Mouse (Mus musculus) adipocyte (in vitro differentiated cells): ENCODE results near the gene Bcar3.

Experiments used
- DNase-seq: peaks from one replicate; pipeline ENCODE4 v3.0.0-alpha.2; 2016; ENCODE audit warnings: low spot score

Gene Bcar3

DNA sequence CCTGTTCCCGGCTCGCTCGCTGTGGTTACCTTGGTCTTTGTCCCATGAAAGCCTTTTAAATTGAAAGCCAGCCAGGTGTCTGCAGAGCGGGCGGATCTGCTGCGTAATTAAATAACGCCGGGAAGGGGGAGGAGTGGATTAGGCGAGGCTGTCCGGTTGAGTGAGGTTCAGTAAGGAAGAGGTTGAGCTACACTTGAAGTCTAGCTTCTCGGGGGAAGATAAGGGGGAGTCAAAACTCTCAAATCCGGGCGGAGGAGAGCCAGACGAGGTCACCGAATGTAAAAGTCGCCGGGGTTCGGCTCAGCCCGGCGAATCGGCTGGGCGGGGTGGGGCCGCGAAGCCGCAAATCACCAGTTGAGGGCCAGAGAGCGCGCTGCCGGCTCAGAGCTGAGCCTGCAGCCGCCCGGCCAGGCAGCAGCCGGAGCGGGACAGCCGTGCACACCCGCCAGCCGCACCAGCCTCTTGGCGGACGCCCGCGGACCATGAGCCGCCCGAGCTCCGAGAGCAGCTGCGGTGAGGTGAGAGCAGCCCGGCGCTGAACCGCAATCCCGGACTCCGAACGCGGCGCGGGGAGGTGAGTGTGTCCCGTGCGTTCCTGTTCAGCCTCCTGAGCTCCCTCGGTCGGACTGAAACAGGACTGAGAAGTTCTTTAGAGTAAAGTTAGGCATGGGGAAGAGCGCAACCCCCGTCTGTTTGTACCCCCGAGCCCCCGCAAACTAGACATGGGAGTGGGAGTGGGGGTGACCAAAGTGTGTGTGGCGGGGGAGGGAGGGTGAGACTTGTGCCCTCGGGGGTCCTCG lies 125.9 kb downstream of the Bcar3 start:
- peak; percentile 91 for DNase-seq

DNA sequence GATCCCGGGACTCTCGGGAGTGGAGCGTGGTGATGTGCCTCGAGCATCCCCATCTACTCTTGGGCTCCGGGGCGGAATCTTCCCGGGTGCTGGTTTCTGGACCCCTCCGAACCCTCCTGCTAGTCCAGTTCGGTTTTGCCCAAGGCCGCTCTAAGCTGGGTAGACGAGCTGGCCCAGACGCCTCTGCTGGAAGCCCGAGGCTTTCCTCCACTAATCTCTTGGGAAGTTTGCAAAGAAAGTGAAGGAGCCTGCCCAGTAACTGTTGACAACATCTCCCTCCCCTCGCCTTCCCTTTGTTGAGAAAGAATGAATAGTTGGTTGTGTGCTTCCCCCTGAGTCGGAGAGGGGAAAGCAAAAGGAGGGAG lies 126.5 kb downstream of the Bcar3 start:
- peak; percentile 75 for DNase-seq

DNA sequence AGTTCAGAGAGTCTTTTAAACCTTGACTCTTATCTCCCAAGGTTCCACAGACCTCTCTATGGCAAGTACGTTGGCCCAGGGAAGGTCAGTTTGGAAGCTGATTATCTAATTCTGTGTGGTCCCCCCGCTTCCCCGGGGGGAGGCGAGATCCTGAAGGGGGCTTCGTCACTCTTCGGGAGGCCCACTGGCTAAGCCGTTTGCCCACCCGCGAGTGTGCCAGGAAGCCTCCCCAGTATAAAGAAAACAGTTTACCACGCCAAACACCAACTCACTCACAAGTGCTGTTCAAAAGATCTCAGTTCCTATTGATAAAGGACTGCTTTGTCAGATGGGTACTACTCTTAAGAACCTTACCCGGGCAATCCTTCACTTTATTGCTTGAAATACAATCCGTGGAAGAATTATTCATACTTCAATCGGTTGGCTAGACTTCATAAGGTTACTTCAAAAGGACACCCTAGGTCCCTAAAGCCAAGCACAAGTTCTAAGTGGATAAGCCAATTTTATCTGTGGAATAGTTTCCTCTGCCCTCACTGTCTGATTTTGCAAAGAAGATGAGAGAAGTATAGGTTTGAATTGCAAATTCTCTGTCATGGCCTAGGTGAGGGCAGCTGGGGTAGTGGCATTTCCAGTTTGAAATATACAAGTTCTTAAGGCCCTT lies 127.2 kb downstream of the Bcar3 start:
- DNase-seq: no peak

DNA sequence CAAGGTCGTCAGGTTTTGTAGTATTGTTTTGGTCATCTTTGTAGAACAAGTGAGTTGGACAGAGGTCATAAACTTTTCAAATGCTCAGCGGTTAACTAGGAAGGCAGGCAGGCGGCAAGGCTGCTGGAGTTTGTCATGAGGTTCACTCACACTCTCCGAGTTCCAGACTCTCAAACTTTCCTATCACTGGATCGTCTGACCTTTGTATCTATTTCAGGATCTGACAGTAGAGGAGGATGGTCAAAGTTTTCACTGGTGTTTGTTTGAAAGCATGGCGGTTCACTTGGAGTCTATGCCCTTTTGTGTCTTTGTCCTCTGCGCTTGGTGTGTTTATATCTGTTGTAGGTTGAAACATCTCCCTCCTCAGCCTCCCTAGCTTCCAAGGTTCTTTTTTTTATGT lies 127.9 kb downstream of the Bcar3 start:
- DNase-seq: peak; percentile 63

DNA sequence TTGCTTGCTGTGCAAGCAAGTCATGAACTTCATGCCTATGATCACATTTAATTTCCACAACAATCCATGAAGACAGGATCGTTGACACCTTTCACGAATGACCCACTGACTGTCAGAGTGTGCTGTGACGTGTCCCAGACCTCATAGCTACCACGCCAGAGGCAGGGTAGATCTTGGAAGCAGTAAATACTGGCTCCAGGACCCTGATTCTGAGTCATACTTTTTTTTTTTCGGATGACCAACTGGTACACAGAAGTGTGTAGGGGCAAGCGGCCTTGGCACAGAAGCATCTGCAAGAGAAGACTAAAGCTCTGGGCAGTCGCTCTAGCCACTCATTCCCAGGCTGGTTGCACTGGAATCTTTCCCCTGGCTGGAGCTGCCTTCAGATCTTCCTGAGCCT lies 128.3 kb downstream of the Bcar3 start:
- DNase-seq: no peak

DNA sequence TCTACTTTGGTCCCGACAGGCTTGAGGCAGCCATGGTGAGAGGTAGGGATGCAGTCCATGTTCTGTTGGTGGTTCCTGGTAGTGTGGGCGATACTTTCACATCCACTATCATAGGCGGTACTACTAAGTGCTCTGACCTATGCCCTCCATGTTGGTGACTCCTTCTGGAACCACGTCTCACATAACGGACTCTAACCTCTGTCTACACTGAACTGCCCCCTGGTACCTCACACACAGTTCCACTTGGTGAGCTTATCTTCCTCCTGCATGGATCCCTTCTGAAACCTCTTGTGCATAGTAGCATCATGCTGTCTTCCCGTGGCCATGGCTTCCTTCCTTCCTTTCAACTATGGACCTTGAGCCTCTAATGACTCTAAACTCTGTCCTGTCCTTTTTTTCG lies 129.7 kb downstream of the Bcar3 start:
- no peak for DNase-seq

DNA sequence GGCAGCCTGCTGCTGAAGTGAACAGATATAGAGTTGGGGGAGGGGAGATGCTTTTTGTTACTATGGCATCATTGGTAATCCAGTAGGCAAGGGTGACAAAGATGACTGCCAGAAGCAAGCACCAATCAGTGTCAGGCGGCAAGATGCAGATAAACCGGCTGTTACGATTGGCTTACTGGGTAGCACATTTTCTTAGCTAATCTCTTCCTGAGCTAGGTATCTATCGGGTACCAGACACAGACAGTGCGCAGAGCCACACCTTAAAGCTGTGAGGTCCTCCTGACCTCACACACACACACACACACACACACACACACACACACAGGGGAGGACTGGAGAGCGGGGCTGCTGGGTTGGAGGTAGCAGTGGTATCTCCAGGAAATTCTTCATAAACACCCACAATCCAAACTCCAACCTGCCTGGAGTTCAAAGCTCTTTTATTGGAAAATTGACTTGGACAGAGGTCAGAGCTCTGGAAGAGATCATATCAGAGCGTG lies 134.4 kb downstream of the Bcar3 start:
- no peak for DNase-seq

DNA sequence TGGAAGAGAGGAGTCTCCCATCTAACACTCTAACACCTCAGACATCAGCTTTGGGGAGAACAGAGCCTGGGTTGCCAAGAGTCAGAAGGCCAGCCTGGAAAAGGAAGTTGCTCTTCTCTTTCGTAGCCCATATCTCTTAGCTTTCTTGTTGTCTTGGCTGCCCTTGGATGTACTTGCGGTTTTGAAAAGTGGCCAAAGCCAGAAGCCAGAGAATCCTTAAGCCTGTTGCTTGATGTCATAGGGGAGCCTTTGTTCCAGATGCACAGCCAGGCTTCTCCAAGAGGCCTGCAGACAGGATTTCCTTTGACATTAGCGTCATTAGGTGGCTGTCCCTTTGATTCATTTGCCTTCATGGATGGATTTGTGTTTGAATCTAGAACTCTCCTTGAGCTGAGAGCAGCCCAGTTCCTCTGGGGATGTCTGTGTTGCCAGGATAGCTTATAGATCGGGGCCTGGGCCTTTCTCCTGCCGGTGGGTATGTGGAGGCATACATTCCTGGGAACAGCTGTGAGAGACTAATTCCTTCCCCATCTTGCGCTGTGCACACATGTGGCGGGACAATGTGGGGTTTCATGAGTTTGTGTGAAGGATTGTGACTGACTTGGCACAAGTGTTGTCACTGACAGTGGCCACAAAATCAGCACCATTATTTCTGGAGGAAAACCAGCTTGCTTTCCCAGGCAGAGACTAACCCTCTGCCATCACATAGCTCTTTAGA lies 137.0 kb downstream of the Bcar3 start:
- DNase-seq: peak; percentile 79

DNA sequence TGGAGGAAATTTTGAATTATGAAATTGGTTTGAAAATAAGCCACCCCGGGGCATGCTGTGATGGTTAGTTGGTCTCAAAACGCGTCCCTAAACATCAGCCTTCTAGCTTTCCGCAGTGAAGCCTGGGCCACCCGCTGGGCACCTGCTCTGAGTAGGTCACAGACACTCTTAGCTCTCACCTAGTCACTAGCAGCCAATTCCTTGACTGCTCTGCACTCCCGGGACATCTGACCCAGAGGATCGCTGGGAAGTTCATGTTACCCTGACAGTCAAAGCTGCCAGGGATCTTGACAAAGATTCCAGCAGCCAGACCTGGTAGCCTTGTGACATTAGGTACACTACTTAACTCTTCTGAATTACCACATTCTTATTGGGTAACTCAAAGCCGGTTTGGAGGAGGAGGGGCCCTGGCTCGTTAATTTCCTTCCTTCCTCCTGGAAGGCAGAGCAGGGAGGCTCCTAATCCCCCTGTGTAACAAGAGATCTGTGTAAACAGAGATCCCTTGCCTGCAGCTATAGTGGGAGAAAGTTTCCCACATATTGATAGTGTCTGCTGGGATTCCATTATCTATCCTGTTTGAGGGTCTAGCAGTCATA lies 139.0 kb downstream of the Bcar3 start:
- peak; percentile 64 for DNase-seq

DNA sequence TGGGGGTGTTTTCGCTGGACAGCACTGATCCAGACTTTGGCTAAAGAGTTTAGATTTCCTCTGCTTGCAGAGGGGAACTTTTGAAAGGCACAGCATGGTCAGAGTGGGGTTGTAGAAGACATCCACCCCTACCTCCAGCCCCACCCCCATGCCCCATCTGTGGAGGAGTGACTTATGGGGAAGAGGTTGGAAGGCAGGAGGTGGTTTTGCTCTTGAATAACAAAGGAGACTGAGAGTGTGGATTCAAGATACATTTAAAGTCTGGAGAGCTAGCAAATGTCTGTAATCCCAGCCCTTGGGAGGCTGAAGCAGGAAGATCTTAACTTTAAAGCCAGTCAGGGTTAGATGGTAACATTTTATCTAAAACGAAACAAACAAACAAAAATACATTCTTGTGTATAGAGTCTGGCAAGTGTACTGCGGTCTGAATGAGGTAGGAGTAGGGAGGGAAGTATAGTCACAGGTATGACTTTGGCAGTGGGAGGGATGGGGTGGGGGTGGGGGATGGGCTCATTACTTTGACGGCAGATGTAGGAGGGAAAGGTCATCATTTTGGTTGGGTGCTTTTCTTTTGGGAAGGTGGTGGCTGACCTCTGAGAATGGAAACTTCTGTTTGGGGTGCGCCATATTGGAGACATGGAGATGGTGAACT lies 140.2 kb downstream of the Bcar3 start:
- no peak for DNase-seq

DNA sequence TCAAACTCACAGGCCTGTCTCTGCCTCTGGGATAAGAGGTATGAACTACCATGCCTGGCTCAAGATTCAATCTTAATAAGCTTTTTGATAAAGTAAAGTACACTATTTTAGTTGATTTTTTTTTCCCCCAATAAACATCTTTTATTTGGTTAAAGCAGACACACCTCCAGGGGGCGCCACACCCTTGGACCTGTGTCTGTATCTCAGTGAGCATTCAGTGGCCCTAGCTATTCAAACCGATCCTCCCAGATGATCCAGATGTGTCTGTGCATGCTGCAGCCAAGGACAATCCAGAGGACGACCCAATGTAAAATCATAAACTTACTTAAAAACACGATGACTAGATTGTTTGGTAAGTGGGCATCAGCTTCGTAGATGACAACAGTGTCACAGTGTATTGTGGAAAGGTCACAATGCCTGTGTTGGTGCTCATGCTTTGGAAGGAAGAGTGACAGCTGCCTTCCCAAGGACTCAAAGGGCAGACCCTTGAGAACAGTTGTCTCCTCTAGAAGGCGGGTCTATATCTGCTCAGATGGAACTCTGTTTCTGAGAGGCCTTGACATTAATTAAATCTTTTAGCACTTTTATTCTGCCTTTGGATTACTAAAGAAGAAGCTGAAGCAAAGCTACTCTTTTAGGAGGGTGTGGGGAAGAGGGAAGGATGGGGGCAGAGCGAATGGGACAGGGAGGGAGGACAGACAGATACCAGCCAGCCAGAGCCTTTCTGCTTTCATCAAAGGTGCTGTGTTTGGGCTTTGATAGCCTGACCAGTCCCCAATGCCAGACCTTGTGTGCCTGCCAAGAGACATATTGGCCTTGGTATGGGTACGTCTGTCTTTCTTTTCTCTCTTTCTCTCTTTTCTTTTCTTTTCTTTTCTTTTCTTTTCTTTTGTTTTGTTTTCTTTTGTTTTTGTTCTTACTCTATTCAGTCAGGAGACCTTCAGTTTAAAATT lies 141.3 kb downstream of the Bcar3 start:
- DNase-seq: no peak

DNA sequence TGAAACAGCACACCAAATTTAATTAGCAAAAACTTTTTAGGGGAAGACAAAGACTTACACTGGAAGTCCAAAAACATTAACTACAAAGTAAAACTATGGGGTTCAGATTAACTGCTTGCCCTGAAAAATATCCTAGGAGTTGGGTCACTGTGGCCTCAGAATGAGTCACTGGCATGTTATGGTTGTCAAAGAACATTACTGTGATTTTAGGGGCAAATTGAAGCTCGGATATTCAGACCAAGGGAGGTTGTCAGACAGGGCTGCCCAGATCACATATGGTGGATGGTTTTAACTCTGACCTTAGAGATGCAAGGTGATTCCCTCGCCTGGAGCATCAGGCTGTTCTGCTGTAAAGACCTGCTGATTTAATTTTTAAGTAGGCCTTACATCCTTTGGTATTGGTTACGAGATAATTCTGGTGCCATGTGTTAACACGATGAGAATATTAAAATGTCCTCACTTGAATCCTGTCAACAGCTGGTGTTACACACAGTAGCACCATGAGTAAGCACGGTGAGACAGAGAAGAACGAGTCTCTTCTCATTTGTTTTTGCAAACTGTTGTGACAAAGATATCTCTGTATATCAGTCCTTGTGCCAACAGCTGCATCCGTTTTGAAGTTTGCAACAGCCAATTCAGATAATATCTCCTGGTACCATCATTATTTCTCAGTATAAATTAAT lies 144.3 kb downstream of the Bcar3 start:
- no peak for DNase-seq

DNA sequence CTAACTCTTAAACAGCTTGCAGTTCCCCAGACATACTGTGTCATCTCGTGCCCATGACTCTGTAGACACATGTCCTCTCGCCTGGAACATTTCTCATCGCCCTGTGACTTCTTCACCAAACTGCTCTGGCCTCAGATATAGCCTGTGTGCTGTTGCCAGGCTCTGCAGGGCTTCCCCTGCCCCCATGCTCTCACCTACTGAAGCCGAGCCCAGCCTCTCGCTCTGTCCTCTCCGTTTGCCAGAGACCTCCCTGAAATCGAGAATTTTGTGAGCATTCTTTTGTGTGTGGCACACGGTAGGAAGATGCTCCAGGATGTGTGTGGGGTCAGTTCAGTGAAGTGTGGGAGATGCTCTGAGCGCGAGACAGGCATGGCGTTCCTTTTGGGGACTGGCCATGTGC lies 151.8 kb downstream of the Bcar3 start:
- DNase-seq: no peak

DNA sequence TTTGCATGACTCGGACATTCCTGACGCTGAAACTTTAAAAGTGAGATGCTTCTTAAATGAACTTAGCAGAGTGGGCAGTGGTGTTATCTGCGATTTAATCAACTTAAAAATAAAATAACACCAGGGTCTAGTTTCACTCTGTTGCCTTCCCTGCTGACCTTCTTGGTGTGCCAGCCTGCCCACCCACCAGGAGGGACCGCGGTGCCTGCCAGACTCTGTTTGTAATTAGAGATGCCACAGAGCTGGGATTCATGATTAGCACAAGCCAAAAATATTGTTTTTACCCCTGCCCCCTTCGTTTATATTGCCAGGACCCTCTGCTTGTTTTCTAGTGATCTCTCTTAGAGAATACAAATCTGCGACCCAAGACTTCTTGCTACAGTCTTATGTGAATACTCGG lies 152.7 kb downstream of the Bcar3 start:
- no peak for DNase-seq

DNA sequence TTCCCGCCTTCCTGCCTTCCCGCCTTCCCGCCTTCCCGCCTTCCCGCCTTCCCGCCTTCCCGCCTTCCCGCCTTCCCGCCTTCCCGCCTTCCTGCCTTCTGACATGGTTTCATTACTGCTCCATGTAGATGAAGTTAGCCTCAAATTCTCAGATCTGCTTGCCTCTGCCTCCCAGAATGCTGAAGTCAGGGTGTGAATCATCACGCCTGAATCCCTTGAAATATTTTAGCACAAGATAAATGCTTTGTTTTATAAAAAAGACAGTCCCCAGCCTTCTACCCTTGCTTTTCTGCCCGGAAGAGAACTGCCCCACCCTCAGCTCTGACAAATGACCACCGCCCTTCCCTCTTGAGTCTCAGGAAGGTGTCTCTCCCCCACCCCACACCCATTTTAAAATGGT lies 154.3 kb downstream of the Bcar3 start:
- DNase-seq: no peak

DNA sequence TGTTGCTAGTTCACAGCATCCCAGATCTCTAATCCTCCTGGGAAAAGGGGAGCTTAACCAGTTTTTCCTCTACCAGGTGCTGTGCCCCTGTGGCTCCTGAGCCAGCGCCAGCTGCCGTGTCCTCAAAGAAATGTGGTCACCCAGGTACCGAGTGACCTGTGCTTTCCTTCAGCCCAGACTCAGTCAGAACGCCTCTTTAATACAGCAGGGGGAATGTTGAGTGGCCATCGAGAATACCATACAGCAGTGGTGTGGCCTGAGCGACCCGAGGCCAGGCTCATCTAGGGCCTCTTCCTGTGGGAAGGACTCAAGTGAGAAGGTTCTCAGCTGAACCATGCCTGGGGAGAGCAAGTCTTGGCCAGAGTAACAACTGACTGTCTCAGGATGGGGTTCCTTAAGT lies 156.1 kb downstream of the Bcar3 start:
- no peak for DNase-seq

DNA sequence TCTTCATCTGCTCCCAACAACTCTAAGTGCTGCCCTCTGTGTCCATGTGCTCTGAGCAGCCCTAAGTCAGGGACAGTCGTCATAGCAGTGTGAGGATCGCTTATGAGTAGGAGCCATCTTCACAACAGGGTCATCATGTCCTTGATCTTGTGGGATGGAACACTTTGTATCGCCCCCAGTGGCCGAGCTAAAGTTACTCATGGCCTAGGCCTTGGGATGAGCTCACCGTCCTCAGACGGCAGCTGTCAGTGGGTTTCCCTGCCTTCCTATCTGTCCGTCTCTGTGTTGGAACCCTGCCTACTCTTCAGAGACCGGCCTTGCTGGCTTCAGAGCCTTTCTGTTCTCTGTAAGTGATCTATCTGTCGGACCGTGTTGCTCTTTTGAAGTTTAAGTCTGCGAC lies 159.9 kb downstream of the Bcar3 start:
- DNase-seq: no peak

DNA sequence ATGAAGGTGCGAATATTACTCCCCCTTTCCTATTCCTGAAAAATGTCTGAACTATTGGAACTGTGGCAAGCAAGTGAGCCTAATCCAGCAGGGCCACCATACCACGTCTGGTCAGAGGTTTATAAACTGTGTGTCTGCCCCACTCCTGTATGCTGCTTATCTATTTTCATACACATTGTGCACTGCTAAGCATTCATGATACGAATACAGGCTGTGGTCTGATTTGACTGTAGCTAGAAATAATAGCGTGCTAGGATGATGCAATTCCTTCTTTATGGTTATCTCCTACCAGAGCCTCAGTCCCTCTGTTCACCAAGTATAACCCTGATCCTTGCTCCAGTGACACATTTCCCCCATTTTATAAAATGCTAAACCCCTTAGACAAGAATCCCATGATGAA lies 162.2 kb downstream of the Bcar3 start:
- DNase-seq: no peak

DNA sequence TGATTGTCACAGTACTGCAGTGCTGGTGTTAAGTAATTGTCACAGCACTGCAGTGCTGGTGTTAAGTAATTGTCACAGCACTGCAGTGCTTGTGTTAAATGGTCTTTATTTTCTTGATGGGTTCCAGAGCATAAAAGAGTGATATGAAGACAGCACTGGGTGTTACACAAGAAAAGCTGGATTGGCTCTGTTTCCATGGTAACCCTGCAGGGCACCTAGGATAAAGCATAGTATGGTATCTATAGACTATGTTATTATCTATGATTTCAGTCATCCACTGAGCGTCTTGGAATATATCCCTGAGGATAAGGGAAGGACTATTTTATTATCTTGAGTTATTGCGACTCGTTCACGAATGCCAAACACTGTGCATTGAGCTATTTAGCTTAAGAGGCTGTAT lies 162.9 kb downstream of the Bcar3 start:
- DNase-seq: no peak

DNA sequence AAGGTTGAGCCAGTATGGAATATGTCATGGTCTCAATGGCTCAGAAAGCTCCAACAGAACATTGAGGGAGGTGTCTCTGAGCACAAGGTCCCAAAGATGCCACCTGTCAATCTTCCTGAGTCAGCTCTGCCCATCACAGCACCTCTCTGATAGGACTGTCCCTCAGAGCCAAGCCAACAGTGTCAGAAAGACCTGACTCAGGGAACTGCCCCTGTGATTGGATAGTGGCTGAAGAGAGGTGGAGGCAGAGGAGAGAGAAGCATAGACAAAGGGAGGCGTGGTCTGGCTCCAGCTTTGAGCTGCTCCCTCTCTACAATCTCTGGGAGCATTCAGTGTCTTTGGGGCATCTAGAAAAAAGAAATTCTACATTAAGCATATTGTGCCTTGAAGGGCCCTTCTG lies 163.8 kb downstream of the Bcar3 start:
- DNase-seq: no peak
